Mouse (Mus musculus): ENCODE results near the gene Fndc8. TPM values are rescaled to one million over a fixed set of nuclear protein-coding genes. Genes with fewer than 3 reads are reported as not detected.

Gene Fndc8
- not detected for total RNA-seq (2023)

GRCm38 (mm10) chr11:82891936-82892335 lies at the start of gene Fndc8:
Fndc8 (plus strand) TSS chr11:82892124.

GRCm38 (mm10) chr11:82871031-82871446 lies 20.9 kb upstream of the Fndc8 start, which contains the start of gene Rffl:
Rffl (minus strand) TSS chr11:82871210.

GRCm38 (mm10) chr11:82890342-82890762 lies 1.6 kb upstream of the Fndc8 start, which contains the start of gene Rad51d:
Rad51d (minus strand) TSS chr11:82890614.

GRCm38 (mm10) chr11:82907651-82908607 lies 16.0 kb downstream of the Fndc8 start, which contains the start of gene Nle1:
Nle1 (minus strand) TSS chr11:82908411.

GRCm38 (mm10) chr11:82910250-82910649 lies 18.3 kb downstream of the Fndc8 start, which contains the start of gene Unc45b:
Unc45b (plus strand) TSS chr11:82910550.

Other genes starting within 250 kb of the Fndc8 start
- under 1 TPM; 0.22 to 0.50 TPM for gene Cct6b, start 127.8 kb upstream of the Fndc8 start, total RNA-seq (2023)
- gene Zfp830, start 127.8 kb upstream of the Fndc8 start, total RNA-seq (2023): 10 to 100 TPM; 23.5 to 24.3 TPM
- gene Lig3, start 111.0 kb upstream of the Fndc8 start, total RNA-seq (2023): 10 to 100 TPM; 20.9 to 24.6 TPM
- 10 to 100 TPM; 59.5 to 67.4 TPM for gene Rffl, start 20.9 kb upstream of the Fndc8 start, total RNA-seq (2023)
- 10 to 100 TPM; 14.3 to 14.4 TPM for gene Rad51d, start 1.5 kb upstream of the Fndc8 start, total RNA-seq (2023)
- gene Nle1, start 16.3 kb downstream of the Fndc8 start, total RNA-seq (2023): 1 to 10 TPM; 8.2 to 9.6 TPM
- gene Unc45b, start 18.4 kb downstream of the Fndc8 start, total RNA-seq (2023): not detected
- gene Slfn5, start 59.2 kb downstream of the Fndc8 start, total RNA-seq (2023): 10 to 100 TPM; 21.3 to 30.5 TPM
- gene Slfn9, start 99.7 kb downstream of the Fndc8 start, total RNA-seq (2023): 10 to 100 TPM; 10.2 to 13.0 TPM
- gene Slfn8, start 128.7 kb downstream of the Fndc8 start, total RNA-seq (2023): 10 to 100 TPM; 12.5 to 16.4 TPM
- 100 to 1,000 TPM; 303 to 331 TPM for gene Slfn2, start 173.0 kb downstream of the Fndc8 start, total RNA-seq (2023)
- 100 to 1,000 TPM in 1 of 2 experiments, 10 to 100 TPM in 1; 98.4 to 112 TPM for gene Slfn1, start 224.7 kb downstream of the Fndc8 start, total RNA-seq (2023)